In genomic region chr5:100509247-100509646, GRCm38 (mm10) we compare ENCODE assay signal across 14 mouse cellular contexts. TPM values are rescaled to one million over a fixed set of nuclear protein-coding genes. Genes with fewer than 3 reads are reported as not detected.
DNase-seq lines count a peak whose midpoint lies in the region; ATAC-seq and TF ChIP-seq lines count a peak whose summit lies in the region.
"Had no signal": no experiment of that assay in that cellular context is flagged by ENCODE, and none has a peak within 500 bp of the region (broad histone marks: within the 10 kb centered on the region; RNA-seq: fewer than 3 reads in every experiment).

No protein-coding gene starts in this region.

- H3K9ac ChIP-seq in liver, postnatal 0 days (replicated peaks), result no peak overlapping the region
- H3K9ac ChIP-seq in heart, embryonic 12.5 days, result no peak overlapping the region
- H3K9ac ChIP-seq: hindbrain, embryonic 12.5 days; kidney, embryonic 15.5 days had no signal

- no peak for TF ChIP-seq POLR2A in small intestine, adult 2 months (IDR thresholded peaks at IDR 0.05; ENCODE audit: low read depth, low read length)

- DNase-seq in thymus, postnatal 0 days (ENCODE audit: low spot score), result peak; percentile 11
- DNase-seq in thymus, postnatal 10 days (ENCODE audit: low spot score in 2 of 2), result no peak
- peak; percentile 45 for DNase-seq in ZHBTc4 (ENCODE audit: low read depth, low spot score)
- DNase-seq in liver, postnatal 0 days, result no peak
- DNase-seq in hindbrain, embryonic 10.5 days (ENCODE audit: low spot score), result no peak
- DNase-seq in cerebellum, postnatal 10 days, result no peak
- DNase-seq: adrenal gland, postnatal 10 days; right cerebral cortex, adult 18-20 months had no signal

- WGBS in liver, postnatal 0 days (ENCODE audit: insufficient replicate concordance), result 28% methylated on average over 11 of the region's 11 CpGs
- 46% methylated on average over 11 of the region's 11 CpGs for WGBS in small intestine, adult 2 months
- WGBS in hindbrain, embryonic 10.5 days, result 77% methylated on average over 11 of the region's 11 CpGs
- 66% methylated on average over 11 of the region's 11 CpGs for WGBS in heart, embryonic 12.5 days

- peak; percentile 43; the same call in 1 of the 2 replicates for ATAC-seq in liver, postnatal 0 days
- no peak for ATAC-seq in heart, embryonic 12.5 days (ENCODE audit: insufficient number of reproducible peaks, low FRiP score)

- H3K27ac ChIP-seq in liver, postnatal 0 days (ENCODE audit: low read depth), result no peak overlapping the region
- H3K27ac ChIP-seq in small intestine, adult 2 months (ENCODE audit: insufficient read depth, low read depth, low read length), result peak overlapping the region; percentile 19; the same call in 1 of the 2 replicates
- no peak overlapping the region for H3K27ac ChIP-seq in hindbrain, embryonic 10.5 days
- no peak overlapping the region for H3K27ac ChIP-seq in heart, embryonic 12.5 days (ENCODE audit: poor library complexity, severe bottlenecking)
- H3K27ac ChIP-seq: hindbrain, embryonic 12.5 days; kidney, embryonic 15.5 days; layer of hippocampus, adult 2 months had no signal

- no peak for TF ChIP-seq EP300 in liver, postnatal 0 days (IDR thresholded peaks at IDR 0.05; ENCODE audit: low read depth)

- H3K27me3 ChIP-seq in liver, postnatal 0 days (ENCODE audit: insufficient read depth, low read length), result no peaks in the 10 kb centered on the region
- H3K27me3 ChIP-seq in small intestine, adult 2 months (ENCODE audit: control insufficient read depth, insufficient read depth, low read length), result no peaks in the 10 kb centered on the region
- no peaks in the 10 kb centered on the region for H3K27me3 ChIP-seq in hindbrain, embryonic 10.5 days (ENCODE audit: insufficient read depth, poor library complexity, severe bottlenecking)
- no peaks in the 10 kb centered on the region for H3K27me3 ChIP-seq in heart, embryonic 12.5 days (replicated peaks)
- H3K27me3 ChIP-seq: kidney, embryonic 15.5 days had no signal

- H3K36me3 ChIP-seq in liver, postnatal 0 days (replicated peaks; ENCODE audit: insufficient read depth, low read length), result no peaks in the 10 kb centered on the region
- H3K36me3 ChIP-seq in small intestine, adult 2 months (ENCODE audit: control insufficient read depth, insufficient read depth, low read length), result no peaks in the 10 kb centered on the region
- no peaks in the 10 kb centered on the region for H3K36me3 ChIP-seq in hindbrain, embryonic 10.5 days
- H3K36me3 ChIP-seq in heart, embryonic 12.5 days, result no peaks in the 10 kb centered on the region
- H3K36me3 ChIP-seq: hindbrain, embryonic 12.5 days; kidney, embryonic 15.5 days had no signal

- TF ChIP-seq CTCF in liver, postnatal 0 days (IDR thresholded peaks at IDR 0.05; ENCODE audit: low read depth), result no peak
- TF ChIP-seq CTCF in small intestine, adult 2 months (IDR thresholded peaks at IDR 0.05; ENCODE audit: extremely low read depth, insufficient read length, insufficient replicate concordance, low read depth, low read length), result no peak

- H3K9me3 ChIP-seq in liver, postnatal 0 days (ENCODE audit: low read length), result no peaks in the 10 kb centered on the region
- no peaks in the 10 kb centered on the region for H3K9me3 ChIP-seq in hindbrain, embryonic 10.5 days
- H3K9me3 ChIP-seq in heart, embryonic 12.5 days (replicated peaks), result no peaks in the 10 kb centered on the region
- H3K9me3 ChIP-seq: hindbrain, embryonic 12.5 days; kidney, embryonic 15.5 days had no signal

- no peak overlapping the region for H3K4me3 ChIP-seq in liver, postnatal 0 days (ENCODE audit: low read depth, low read length)
- H3K4me3 ChIP-seq in small intestine, adult 2 months (ENCODE audit: low read depth, low read length), result no peak overlapping the region
- no peak overlapping the region for H3K4me3 ChIP-seq in hindbrain, embryonic 10.5 days
- no peak overlapping the region for H3K4me3 ChIP-seq in heart, embryonic 12.5 days
- H3K4me3 ChIP-seq: hindbrain, embryonic 12.5 days; kidney, embryonic 15.5 days; layer of hippocampus, adult 2 months had no signal

- peak overlapping the region; percentile 36; the same call in 1 of the 2 replicates for H3K4me2 ChIP-seq in liver, postnatal 0 days (ENCODE audit: low read depth, low read length)
- H3K4me2 ChIP-seq in heart, embryonic 12.5 days, result no peak overlapping the region
- H3K4me2 ChIP-seq: heart, embryonic 11.5 days; hindbrain, embryonic 12.5 days; kidney, embryonic 15.5 days had no signal

- no peaks in the 10 kb centered on the region for H3K4me1 ChIP-seq in liver, postnatal 0 days (ENCODE audit: insufficient read depth)
- peaks cover 14% of the 10 kb centered on the region; the same call in 1 of the 2 replicates for H3K4me1 ChIP-seq in small intestine, adult 2 months (ENCODE audit: control insufficient read depth, insufficient read depth, insufficient read length, low read length)
- no peaks in the 10 kb centered on the region for H3K4me1 ChIP-seq in hindbrain, embryonic 10.5 days (replicated peaks)
- H3K4me1 ChIP-seq in heart, embryonic 12.5 days (replicated peaks), result no peaks in the 10 kb centered on the region
- H3K4me1 ChIP-seq: hindbrain, embryonic 12.5 days had no signal

RNA-seq across cellular contexts. Expression of gene Lin54, which starts 8.8 kb away (rescaled TPM):
- polyA plus RNA-seq in thymus, postnatal 0 days (2015; fragmentation: Nextera tagmentation; extraction: Ambion mirVana), result 9.4 and 10.0 TPM in 2 replicates
- polyA plus RNA-seq in liver, postnatal 0 days (2015; fragmentation: Nextera tagmentation; extraction: Ambion mirVana), result 4.2 and 4.7 TPM in 2 replicates
- 1.9 and 6.3 TPM in 2 replicates for polyA plus RNA-seq in small intestine, adult 2 months (2012; rRNA removed)
- 13.0 and 15.5 TPM in 2 replicates for polyA plus RNA-seq in hindbrain, embryonic 10.5 days (2016; fragmentation: Nextera tagmentation; extraction: Ambion mirVana)
- 14.4 and 14.6 TPM in 2 replicates for polyA plus RNA-seq in heart, embryonic 12.5 days (2016; fragmentation: Nextera tagmentation; extraction: Ambion mirVana)

RNA-seq across cellular contexts. Expression of gene Cops4, which starts 8.9 kb away (rescaled TPM):
- 132 and 133 TPM in 2 replicates for polyA plus RNA-seq in thymus, postnatal 0 days (2015; fragmentation: Nextera tagmentation; extraction: Ambion mirVana)
- 48.5 and 50.1 TPM in 2 replicates for polyA plus RNA-seq in liver, postnatal 0 days (2015; fragmentation: Nextera tagmentation; extraction: Ambion mirVana)
- polyA plus RNA-seq in small intestine, adult 2 months (2012; rRNA removed), result 7.3 and 14.0 TPM in 2 replicates
- polyA plus RNA-seq in hindbrain, embryonic 10.5 days (2016; fragmentation: Nextera tagmentation; extraction: Ambion mirVana), result 224 and 228 TPM in 2 replicates
- polyA plus RNA-seq in heart, embryonic 12.5 days (2016; fragmentation: Nextera tagmentation; extraction: Ambion mirVana), result 146 and 153 TPM in 2 replicates

Comparison
In these comparisons a context has a peak if more than half of its experiments do, and no peak if none do; other contexts are left out.
1. DNase-seq: peak in thymus, postnatal 0 days (single experiment) and ZHBTc4 (single experiment); none in thymus, postnatal 10 days (0 of 2), liver, postnatal 0 days (single experiment), hindbrain, embryonic 10.5 days (single experiment) and cerebellum, postnatal 10 days (0 of 2).